Mouse (Mus musculus) embryonic fibroblast, embryonic 13.5 days (primary cell): Measurements from ENCODE around the gene Wap.

ENCODE experiments used
- CTCF ChIP-seq: IDR thresholded peaks from 2 replicates; pipeline ENCODE4 v1.5.1; 2011; ENCODE audit warnings: mild to moderate bottlenecking, control low read depth, low read length, moderate library complexity, borderline replicate concordance; ENCODE audit not compliant: insufficient read depth
- POLR2A ChIP-seq: IDR thresholded peaks from 2 replicates; pipeline ENCODE4 v1.6.1; 2011; ENCODE audit warnings: low read depth, mild to moderate bottlenecking, control low read depth, low read length, moderate library complexity

DNA sequence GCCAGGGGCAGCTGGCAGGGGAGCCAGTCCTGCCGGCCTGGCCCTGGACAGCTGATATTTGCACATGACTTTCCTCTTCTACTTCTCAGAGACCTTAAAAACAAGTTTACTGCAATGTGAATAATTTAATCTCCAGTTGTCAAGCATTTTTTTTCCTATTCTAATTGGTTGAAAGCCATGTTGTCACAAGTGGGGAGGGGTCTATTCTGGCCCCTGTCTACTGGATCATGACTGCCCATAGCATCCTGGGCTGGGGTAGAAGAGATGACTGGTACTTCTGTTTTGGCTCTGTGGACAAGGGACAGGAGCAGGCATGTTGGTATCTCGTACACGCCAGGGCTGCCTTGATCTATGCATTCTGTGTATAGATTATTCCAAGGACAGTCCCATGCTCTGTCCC lies 41.8 kb downstream of the Wap start:
- TF ChIP-seq CTCF (no peak), POLR2A (no peak)
